Mouse (Mus musculus): Measurements from ENCODE around the gene Tmem269.

DNA sequence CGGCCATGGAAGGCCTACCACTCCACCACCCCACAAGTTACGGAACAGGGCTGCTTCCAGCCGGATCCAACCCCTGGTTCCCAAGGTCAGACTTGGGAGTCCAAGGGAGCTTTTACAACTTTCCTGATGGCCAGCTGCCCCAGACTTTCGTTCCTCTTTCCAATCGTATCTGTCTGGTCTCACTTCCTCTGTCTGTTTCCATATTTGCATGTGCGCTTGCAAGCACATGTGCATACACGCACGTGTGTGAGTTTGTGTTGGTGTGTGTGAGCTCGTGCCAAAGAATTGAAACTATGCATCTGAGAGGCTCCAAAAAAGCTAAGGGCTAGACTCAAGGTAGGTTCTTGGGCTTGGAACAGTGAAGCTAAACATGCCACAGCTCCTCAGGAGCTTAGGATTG is 36.6 kb downstream of the Tmem269 start:
- TF ChIP-seq GATA1 (IDR thresholded peaks at IDR 0.05; ENCODE audit: low read length) (no peak), TAL1 (IDR thresholded peaks at IDR 0.05; ENCODE audit: low read length) (no peak)
